Mouse (Mus musculus) ovary, postnatal 36 days (tissue): Measurements from ENCODE around the gene Ccdc137.
A peak's percentile ranks its signal among the peaks of the same experiment; 100 is the strongest.
"Not testable (repeated sequence)": the region's sequence is repeated elsewhere in the genome, so short reads cannot be mapped to it uniquely, and the experiment has no call there.

ENCODE experiments used
- DNase-seq: peaks from one replicate; pipeline ENCODE4 v3.0.0; 2022; ENCODE audit warnings: low spot score, mixed read lengths

Gene Ccdc137

DNA sequence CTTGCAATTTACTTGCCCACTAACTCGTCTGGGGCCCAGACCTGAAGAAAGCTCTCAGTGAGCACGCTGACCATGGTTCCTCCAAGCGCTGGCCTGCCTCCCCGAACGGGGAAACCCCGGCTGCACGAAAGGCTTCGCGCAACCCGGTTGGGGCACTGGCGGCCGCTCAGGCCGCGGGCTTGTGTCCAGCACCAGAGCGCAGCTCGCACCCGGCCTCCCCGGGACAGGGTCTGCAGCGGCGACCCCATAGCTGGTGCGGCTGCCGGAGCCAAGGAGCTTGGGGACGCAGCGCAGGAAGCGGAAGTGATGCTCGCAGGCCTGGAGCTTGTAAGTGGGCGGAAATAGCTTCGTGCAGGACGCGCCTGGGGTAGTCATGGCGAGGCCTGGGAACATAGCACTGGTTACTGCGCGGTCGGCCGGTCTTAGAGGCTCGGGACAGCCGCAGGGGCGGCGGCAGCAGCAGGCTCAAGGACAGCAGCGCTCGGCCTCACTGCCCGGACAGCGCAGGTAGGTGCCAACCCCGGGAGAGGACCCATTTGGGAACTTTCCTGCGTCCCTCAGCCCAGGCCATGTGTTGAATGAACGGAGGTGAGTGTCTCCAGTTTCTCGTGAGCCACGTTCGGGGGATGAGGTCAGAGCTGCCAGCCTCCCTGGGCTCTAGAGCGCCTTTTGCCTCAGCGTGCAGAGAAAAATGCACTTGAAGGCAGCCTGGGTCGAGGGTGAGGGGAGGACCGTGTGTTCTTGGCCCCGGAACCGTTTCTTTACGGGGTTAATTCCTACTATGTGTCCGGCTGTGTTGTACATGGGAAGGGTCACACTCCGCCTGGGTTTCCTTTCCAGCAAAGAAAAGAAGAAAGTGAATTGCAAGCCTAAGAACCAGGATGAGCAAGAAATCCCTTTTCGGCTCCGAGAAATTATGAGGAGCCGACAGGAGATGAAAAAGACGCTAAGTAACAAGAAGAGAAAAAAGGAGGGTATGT is at the start of gene Ccdc137, which contains the start of gene Oxld1:
Gene Ccdc137, plus strand, starts transcription at position 344 of the 980 bp plus-strand sequence.
Gene Oxld1, minus strand, starts transcription at position 297 of the 980 bp plus-strand sequence.
- peak; percentile 76 for DNase-seq

DNA sequence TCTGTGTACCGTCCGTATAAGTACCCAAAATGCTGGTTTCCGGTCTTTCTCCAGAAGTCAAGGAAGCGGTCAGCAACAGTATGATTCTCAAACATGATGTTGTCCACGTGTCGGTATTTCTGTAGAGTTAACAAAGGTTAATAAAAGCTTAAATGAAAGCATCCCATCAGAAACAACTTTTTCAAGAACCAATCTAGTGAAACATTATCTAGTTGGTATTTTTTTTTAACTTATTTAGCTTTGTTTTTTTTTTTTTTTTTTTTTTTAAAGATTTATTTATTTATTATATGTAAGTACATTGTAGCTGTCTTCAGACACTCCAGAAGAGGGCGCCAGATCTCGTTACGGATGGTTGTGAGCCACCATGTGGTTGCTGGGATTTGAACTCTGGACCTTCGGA is 44.3 kb upstream of the Ccdc137 start:
- not testable (repeated sequence) for DNase-seq

DNA sequence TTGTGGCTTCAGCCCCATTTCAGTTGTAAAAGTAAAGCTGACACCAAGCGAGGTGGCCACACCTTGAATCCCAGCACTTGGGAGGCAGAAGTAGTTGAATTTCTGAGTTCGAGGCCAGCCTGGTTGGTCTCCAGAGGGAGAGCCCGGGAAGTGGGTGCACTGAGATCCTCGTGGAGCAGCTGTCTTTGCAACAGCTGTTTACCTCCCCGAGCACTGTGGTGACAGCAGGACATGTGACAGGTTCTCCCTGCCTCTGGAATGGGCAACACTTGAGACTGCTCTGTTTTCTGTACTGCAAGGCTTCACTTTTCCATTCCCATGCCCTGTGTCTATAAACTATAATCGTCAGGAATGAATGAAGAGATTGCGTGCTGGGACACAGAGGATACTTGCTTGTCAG is 40.1 kb upstream of the Ccdc137 start:
- DNase-seq: no peak

DNA sequence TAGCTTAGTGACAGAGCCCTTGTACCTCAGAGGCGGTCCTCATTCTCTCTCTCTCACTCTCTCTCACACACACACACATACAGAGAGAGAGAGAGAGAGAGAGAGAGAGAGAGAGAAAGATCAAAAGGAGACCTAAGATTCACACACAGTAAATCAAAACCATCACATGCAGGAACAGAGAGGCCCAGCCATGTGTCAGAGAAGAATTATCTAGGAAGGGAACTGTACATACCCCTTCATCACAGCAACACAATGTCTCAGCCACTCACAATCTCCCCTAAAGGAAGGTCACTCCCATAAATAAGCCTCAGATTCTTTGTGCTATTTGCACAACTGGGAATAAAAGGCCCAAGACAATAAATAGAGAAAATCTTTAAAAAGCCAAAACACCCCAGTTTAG is 39.3 kb upstream of the Ccdc137 start:
- no peak for DNase-seq

DNA sequence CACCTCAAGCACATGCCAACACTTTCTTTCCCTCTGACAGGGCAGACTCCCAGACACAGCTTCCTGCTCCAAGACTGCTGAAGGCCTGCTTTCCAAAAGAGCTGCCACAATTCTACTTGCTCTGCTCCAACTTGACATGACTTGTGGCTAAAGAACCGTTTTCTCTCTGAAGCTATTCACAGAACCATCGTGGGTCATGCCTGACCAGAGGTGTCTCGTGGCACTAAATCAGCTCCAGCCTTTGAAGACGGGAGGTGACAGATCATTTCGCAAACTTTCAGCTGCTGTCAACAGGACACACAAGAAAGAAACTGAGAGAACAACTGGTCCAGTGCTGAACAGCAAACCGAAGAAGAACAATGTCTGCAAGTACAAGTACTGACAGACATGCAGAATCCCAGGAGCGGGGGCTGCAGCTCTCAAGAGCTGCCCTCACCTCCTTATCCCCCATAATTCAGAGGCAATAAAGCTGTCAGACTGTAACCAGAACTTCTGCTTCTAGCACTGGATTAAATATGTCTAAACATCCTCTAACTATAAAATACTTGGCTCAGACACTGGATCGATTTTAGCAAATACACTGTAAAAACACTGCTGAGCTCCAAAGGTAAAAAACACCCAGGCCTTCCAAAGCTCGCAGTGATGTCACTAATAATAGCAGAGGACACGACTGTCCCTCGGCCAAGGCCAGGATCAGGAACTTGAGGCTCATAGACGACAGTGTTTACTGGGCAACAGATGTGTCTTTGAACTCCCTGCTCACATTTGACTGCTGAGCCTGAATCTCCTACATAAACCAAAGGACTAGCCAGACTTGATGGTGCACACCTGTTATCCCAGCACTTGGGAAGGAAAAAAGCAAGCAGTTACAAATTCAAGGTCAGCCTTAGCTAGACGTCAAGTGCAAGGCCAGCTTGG is 35.0 kb upstream of the Ccdc137 start:
- no peak for DNase-seq

DNA sequence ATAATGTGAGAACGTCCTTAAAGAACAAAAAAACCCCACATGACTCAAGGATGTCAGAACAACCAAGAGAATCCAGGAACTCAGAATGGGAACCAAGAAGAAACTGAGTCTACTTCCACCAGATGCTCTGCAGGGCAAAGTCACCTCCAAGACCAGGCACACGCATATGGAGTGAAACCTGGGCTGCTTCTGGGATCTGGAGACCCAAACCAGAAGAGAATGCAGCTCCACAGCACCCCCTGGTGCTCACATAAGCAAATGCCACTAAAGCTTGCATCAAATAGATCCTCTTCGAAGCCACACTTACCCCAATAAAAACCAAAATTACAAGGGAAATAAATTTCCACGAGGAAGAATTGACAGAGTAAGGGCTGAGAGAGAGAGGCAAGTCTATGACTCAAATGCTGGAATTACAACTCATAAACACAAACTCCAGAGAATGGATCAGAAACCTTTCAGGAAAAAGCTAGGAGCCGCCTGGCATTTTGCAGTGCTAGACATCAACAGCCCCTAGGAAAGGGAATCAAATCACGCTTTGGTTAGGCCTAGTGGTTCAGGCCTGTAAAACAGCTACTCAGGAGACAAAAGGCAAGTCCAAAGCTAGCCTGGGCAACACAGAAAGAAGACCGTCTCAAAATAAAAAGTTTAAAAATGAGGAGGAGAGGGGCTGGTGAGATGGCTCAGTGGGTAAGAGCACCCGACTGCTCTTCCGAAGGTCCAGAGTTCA is 34.2 kb upstream of the Ccdc137 start:
- DNase-seq: peak; percentile 71

DNA sequence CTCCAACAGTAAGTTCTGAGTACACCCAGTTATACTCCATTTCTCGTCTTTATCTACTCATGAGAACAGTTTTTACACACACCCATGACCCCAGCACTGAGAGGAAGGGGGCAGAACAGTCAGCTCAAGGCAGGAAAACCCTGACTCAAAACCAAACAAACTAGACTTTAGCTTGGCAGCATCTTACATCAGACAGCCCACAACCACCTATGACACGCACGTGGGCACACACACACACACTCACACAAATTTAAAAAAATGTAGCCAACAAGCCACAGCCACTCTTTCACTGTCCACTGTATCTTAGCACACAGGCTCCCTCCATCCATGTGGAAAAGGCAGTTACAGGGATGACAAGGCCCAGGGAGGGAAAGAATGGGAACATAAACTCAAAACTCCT is 31.2 kb upstream of the Ccdc137 start:
- DNase-seq: no peak

DNA sequence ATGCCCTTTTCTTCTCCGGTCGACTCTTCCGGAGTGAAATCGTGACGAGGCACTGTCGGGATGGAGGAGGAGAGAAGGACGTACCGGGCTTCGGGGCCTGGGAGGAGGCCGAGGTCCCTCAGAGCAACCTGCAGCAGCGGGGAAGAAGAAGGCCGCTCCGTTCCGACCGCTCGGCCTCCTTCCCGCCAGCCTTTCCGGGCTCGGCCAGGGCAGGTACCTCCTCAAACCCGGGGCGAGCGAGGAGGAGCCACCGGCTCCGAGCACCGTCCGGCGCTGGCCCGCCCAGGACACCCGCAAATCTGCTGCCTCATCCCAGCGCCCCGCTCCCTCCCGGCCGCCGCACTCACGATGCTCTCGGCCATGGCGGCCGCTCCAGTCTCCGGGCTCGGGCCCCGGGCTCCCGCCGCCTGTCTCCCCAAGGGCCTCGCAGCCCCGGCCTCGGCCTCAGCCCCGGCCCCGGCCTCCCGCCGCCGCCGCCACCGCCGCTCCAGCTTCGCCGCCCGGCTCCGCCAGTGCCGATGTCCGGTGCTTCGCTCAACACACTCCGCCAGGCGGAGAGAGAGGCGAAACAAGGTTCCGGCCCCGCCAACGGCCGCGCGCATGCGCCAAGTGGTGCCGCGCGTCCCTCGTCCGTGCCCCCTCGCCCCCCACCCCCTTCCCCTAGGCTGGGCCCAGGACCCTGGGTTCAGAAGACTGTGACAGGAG is 20.6 kb upstream of the Ccdc137 start, which contains the start of gene Nploc4:
Gene Nploc4, minus strand, starts transcription at position 557 of the 705 bp plus-strand sequence.
- DNase-seq: peak; percentile 91

DNA sequence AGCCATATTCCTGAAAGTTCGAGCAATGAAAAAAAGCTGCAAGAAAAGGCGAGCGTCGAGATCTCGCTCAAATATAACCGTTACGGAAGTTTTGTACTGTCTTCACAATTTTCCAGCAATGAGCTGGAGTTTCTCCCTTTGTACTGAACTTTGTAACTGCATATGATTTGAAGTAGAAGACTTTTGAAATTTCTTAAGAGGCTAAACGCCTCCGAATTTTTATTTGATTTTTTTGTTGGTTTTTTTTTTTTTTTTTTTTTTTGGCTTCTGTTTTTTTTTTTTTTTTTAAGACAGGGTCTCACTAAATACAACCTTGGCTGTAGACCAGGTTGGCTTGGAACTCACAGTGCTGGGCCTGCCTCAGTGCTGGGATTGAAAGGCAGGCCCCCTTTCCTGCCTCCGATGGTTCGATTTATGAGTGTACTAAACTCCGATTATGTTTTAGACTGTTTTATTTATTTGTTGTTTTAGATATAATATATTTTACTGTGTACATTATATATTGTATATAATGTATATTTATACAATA is 20.0 kb upstream of the Ccdc137 start:
- no peak for DNase-seq

DNA sequence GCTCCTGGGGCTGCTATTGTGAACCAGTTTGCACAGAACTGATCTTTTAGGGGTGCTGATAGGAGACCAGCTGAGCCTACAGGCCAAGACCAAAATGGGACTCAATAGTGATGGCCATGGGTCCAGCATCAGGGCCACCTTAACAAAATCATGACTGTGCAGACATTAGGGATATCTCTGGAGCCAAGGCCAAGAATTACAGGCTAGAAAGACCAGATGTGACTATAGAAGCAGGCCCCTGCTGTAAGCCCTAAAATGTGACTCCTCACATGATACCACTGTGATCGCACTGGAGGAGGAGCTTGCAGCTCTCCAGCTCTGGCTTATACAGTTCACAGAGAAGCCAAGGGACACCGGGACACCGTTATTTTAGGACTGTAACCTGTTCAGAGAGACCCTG is 15.6 kb upstream of the Ccdc137 start, which contains the start of gene Tspan10:
Gene Tspan10, plus strand, starts transcription at position 301 of the 400 bp plus-strand sequence.
- DNase-seq: no peak

DNA sequence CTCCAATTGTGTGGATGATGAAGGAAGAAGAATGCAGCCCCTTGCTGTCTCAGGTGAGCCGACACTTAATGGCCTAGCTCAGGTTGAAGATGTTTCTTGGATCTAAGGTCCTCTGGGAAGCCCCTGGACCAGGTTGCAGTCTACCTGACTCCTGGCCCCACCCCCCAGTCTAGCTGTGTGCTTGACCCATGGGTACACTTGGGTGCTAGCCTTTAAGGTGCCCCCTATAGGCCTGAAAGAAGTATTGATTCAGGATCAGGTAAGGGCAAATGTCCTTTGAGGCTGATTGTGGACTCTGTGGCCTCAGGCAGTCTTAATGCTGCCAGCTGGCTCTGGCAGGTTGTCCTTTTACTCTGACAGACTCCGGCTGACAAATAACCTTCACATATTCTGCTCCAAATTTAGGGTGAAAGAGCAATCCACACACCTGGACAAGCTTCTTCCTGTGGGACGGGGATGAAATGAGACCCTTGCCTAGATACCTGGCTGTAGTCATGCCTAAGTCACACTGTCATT is 15.1 kb upstream of the Ccdc137 start:
- no peak for DNase-seq

DNA sequence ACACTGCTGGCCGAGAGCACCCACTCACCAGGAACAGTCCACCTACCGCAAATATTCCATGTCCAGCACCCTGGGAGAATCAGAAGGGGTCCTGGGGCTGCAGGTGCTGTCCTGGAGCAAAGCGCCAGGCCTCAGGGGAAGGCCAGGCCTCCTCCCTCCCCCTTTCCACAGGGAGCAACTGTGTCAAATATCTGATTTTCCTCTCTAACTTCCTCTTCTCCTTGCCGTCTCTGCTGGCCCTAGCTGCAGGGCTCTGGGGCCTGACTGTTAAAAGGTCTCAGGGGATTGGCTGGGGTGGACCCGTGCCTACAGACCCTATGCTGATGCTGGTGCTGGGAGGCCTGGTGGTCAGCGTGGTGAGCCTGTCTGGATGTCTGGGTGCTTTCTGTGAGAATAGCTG is 13.8 kb upstream of the Ccdc137 start:
- no peak for DNase-seq

DNA sequence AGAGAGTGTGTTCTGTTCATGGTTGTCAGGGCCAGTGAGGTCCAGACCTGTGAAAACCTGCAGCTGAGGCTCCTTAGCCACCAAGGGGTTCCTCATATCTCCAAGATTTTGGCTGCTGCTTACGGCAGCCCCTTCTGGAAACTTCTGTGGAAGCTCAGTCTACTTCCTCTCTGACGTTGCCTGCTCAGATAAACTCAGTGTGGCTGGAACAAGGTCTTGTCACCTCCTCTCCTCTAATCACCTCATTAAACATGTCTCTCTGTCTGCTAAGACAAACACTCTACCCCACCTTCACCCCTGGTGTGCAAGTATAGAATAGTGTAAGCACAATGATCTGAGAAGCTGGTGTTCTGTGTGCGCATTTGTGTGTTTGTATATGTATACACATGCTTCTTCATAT is 12.4 kb upstream of the Ccdc137 start:
- no peak for DNase-seq

DNA sequence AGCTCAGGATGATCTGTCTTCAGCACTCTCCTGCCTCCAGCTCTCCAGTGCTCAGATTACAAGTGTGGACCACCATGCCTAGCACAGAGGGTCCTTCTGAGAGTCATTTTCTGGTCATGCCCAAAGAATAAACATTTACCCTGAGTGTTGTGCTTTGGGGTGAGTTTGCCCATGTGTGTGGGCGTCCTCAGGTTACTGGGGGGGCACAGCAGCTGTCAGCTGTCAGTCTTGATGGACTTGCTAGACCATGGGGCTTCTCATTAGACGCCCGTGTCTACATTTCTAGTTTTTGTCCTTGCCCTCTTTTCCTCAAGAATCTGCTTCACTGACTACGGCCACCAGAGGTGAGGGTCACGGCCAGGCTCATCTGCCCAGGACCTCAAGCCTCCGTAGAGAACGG is 10.7 kb upstream of the Ccdc137 start:
- DNase-seq: no peak

DNA sequence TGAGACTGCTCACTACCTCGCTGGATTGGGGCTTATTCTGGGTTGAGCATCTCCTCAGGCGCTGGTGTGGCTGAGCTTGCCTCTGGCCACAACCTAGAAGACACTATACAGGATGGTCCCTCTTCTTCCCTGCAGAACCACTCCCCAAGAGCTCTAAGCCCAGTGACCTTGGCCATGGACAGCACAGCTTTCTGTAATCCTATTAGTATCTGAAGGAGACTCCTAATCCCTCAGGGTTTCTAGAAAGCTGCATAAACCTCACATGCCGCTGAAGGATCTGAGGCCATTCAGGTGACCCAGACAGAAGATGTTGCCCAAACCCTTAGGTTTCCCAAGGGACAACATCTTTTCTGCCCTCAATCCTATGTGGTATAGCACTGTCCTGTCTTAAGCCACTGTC is 5.7 kb upstream of the Ccdc137 start:
- DNase-seq: no peak

DNA sequence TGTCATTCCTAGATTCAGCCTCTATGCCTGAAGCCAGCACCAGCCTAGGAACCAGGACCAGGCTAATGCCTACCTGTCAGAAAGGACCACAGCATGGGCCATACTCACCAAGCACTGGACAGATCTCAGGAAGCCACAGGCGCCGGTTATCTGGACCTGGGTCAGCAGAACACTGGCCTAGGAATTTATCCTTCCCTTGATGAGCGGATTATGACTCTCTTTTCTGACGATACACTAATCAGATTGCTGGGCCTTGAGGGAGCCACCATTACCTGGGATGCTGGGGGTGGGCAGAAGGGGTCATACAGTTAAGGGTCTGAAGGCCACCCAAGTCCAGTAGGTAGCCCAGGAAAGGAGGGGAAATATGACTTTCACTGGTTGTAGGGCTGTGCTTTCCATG is 4.6 kb upstream of the Ccdc137 start, which contains the start of gene Pde6g:
Gene Pde6g, minus strand, starts transcription at position 195 of the 400 bp plus-strand sequence.
- DNase-seq: no peak

DNA sequence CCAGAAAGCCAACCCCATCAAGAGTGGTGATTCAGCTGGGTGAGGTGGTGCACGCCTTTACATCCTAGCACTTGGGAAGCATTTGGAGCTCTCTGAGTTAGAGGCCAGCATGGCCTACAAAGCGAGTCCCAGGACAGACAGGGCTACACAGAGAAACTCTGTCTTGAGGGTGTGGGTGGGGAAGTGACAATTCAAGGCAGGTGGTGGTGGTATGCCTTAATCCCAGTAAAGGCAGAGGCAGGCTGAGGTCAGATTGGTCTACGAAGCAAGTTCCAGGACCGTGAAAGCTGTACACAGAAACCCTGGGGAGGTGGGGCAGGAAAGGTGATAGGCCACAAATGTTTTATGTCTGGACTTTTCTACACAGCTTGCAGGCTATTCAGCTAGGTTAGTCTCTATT is 3.0 kb upstream of the Ccdc137 start:
- DNase-seq: no peak

DNA sequence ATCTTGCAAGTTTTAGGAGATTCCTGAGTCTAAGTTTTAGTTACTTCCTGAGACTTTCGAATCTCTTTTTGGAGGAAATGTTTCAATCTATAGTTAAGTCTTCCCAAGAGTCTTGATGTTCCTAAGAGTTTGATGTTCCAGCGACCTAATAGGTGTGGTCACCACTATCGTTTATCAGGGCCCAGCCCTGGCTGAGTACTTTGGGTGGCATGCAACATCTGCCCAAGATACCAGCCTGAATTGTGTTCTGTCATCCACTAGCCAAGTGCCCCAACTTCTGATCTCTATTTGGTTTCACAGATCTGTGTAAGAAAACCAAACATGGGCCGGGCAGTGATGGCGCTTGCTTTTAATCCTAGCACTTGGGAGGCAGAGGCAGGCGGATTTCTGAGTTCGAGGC is 2.5 kb upstream of the Ccdc137 start:
- no peak for DNase-seq

DNA sequence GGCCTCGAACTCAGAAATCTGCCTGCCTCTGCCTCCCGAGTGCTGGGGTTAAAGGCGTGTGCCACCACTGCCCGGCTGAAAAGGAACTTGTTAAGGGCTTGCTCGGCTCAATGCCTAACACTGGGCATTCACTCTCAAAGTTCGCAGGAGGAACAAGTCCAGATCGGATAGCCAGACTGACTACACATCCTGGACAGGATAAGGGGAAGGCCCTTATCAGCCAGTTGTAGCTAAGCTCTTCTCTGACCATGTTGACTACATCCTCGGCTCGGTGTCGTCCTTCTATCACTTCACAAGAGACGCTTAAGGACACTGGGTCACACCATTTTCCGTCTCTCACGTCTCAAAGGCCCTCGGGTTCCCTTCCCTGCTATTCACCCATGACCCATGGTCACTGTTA is 545 bp upstream of the Ccdc137 start:
- DNase-seq: no peak

DNA sequence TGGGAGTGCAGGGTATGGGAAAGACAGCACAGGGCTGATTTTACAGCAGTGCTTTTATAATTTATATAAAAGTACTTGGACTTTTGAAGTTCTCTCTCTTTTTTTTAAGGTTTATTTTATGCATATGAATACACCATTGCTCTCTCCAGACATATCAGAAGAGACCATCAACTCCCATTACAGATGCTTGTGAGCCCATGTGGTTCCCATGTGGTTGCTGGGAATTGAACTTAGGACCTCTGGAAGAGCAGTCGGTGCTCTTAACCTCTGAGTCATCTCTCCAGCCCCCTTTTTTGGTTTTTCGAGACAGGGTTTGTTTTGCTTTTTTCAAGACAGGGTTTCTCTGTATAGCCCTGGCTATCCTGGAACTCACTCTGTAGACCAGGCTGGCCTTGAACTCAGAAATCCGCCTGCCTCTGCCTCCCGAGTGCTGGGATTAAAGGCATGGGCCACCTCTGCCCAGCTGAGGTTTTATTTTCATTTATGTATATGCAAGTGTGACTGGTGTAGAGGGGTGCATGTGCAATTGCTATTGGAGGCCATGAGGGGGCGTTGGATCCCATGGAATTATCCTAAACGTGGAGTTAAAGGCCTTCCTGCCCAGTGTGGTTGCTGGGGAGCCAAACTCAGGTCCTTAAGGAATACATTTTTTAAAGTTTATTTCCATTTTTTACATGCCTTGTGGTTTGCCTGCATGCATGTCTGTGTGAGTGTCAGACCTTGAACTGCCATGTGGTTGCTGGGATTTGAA is 1.1 kb downstream of the Ccdc137 start:
- no peak for DNase-seq
